Mouse (Mus musculus) neural tube, embryonic 15.5 days (tissue): ENCODE measurements around the gene Rreb1. TPM values are rescaled to one million over a fixed set of nuclear protein-coding genes. Genes with fewer than 3 reads are reported as not detected.

Experiments used
- ATAC-seq: fragments of 200-750 bp; cut with Nextera tagmentation; 2 replicates; pipeline ENCODE4 v1.8.0; 2017; ENCODE audit warnings: mild to moderate bottlenecking, moderate TSS enrichment, moderate library complexity; ENCODE audit not compliant: low FRiP score
- H3K27ac ChIP-seq: fragments of 300-500 bp; sonication (generic); replicated peaks from 2 replicates; pipeline ENCODE4 v1.5.1; 2015; ENCODE audit warnings: mild to moderate bottlenecking, inconsistent platforms
- H3K27me3 ChIP-seq: fragments of 300-500 bp; sonication (generic); replicated peaks from 2 replicates; pipeline ENCODE4 v1.6.1; 2015; ENCODE audit warnings: inconsistent platforms
- H3K36me3 ChIP-seq: fragments of 300-500 bp; sonication (generic); 2 replicates; pipeline ENCODE4 v1.6.1; 2015; ENCODE audit warnings: inconsistent platforms
- H3K4me1 ChIP-seq: fragments of 300-500 bp; sonication (generic); 2 replicates; pipeline ENCODE4 v1.6.1; 2015; ENCODE audit warnings: inconsistent platforms
- H3K4me2 ChIP-seq: fragments of 300-500 bp; sonication (generic); 2 replicates; pipeline ENCODE4 v1.6.1; 2015; ENCODE audit warnings: inconsistent platforms, mild to moderate bottlenecking, moderate library complexity
- H3K4me3 ChIP-seq: fragments of 300-500 bp; sonication (generic); replicated peaks from 2 replicates; pipeline ENCODE4 v1.5.1; 2015; ENCODE audit warnings: mild to moderate bottlenecking, inconsistent platforms
- H3K9ac ChIP-seq: fragments of 300-500 bp; sonication (generic); replicated peaks from 2 replicates; pipeline ENCODE4 v1.6.1; 2015; ENCODE audit warnings: mild to moderate bottlenecking, inconsistent platforms
- H3K9me3 ChIP-seq: fragments of 300-500 bp; sonication (generic); replicated peaks from 2 replicates; pipeline ENCODE4 v1.6.1; 2016; ENCODE audit warnings: inconsistent platforms
- WGBS: fragments of 180-500 bp; shearing (Covaris S2); methylation state at CpG from one replicate; pipeline ENCODE4 v1.1.7; 2015; ENCODE audit warnings: mixed read lengths; 5-methylcytosine and 5-hydroxymethylcytosine counted together
- polyA plus RNA-seq: library from polyadenylated mRNA; unstranded; fragments of >200 nt; fragmentation: Nextera tagmentation; extraction: Ambion mirVana; gene quantifications from 2 replicates; pipeline ENCODE4 v1.2.1, GENCODE M21; 2015

The Rreb1 gene
- polyA plus RNA-seq, 1 experiment from 2014 or later: 3.0 TPM

DNA sequence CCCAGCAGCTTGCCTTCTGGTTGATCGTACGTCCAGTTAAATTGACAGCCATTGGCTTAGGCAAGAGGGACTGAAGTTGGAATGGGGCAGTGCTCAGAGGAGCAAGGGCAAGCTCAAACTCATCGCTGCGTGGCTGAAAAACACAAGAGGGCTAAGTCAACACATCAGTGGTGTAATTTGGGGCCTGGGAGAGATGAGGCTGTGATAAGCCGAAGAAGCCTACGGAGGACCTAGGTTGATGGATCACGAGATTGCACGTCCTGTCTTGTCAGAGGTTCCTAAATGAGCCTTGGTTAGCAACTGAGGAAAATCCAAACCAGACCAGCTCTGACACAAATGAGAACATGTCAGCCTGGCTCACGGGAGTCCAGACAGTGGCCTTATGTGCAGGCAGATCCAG lies 184.3 kb downstream of the Rreb1 start:
- no peak overlapping the region for H3K9ac ChIP-seq
- H3K27ac ChIP-seq: no peak overlapping the region
- H3K27me3 ChIP-seq: 0 out of 2 replicates have a peak, but pooled peaks cover 4% of the 10 kb centered on the region
- H3K4me3 ChIP-seq: no peak overlapping the region
- peaks cover 19% of the 10 kb centered on the region for H3K4me1 ChIP-seq
- H3K9me3 ChIP-seq: no peaks in the 10 kb centered on the region
- ATAC-seq: no peak
- no peak overlapping the region for H3K4me2 ChIP-seq
- 92% methylated on average over 9 of the region's 9 CpGs for WGBS
- H3K36me3 ChIP-seq: no peaks in the 10 kb centered on the region

GRCm38 (mm10) chr13:37963354-37964007 lies 185.3 kb downstream of the Rreb1 start:
- no peak overlapping the region for H3K9ac ChIP-seq
- ATAC-seq: no peak
- WGBS: under 1% methylated on average over 12 of the region's 12 CpGs

DNA sequence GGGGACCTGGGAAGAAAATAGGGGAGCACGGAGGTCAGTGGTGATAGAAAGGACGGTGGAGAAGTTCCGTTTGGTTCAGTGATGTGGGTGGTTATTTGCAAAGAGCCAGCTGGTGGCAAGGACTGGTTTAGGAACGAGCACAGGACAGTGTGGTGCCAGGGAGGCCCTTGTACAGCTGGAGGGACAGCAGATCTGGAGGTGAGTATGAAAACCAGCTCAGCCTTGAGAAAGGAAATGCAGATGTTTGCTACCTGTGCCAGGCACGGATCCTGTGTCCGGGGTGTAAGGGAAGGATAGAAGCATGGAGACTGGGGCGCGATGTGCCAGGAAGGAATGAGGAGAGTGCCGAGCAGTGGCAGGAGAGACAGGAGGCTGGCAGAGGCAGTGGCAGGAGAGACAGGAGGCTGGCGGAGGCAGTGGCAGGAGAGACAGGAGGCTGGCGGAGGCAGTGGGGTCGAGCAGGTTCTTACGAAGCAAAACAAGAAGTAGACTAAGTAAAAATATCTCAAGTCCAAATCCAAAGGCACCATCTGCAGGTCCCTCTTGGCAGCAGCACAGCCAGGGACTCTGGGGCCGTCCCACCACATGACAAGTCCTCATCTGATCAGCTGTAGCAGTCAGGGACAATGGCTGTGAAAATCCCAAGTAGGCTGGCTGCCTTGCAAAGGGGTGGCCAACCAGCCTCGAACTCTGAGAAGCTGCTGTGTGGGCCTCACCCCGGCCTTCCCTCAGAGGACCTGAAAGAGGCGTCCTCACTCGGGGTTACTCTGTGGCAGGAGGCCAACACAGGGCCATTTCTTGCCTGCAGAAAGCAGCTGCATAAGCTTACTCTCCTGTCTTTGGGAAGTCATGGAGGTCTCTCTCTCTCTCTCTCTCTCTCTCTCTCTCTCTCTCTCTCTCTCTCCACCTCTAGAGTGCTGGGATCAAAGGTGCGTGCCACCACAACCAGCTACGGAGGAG lies 186.2 kb downstream of the Rreb1 start:
- no peak for ATAC-seq
- Histone ChIP-seq H3K27me3 (0 out of 2 replicates have a peak, but pooled peaks cover 4% of the 10 kb centered on the region), H3K4me1 (peaks cover 23% of the 10 kb centered on the region), H3K4me2 (peak overlapping the region; percentile 54), H3K4me3 (no peak overlapping the region), H3K9me3 (no peaks in the 10 kb centered on the region), H3K9ac (no peak overlapping the region), H3K36me3 (no peaks in the 10 kb centered on the region), H3K27ac (no peak overlapping the region)
- WGBS: 50% methylated on average over 20 of the region's 20 CpGs

More at GRCm38 (mm10) chr13:37963354-37964007, 185.3 kb downstream of the Rreb1 start:
- 0 out of 2 replicates have a peak, but pooled peaks cover 4% of the 10 kb centered on the region for H3K27me3 ChIP-seq
- H3K27ac ChIP-seq: no peak overlapping the region
- peak overlapping the region; percentile 54 for H3K4me2 ChIP-seq
- peak overlapping the region; percentile 28; the same call in 1 of the 2 replicates for H3K4me3 ChIP-seq
- no peaks in the 10 kb centered on the region for H3K9me3 ChIP-seq
- no peaks in the 10 kb centered on the region for H3K36me3 ChIP-seq
- peaks cover 19% of the 10 kb centered on the region for H3K4me1 ChIP-seq

- no peak overlapping the region for H3K4me3 ChIP-seq
- ATAC-seq: no peak
Measured at GRCm38 (mm10) chr13:37965126-37965914, 187.1 kb downstream of the Rreb1 start.

DNA sequence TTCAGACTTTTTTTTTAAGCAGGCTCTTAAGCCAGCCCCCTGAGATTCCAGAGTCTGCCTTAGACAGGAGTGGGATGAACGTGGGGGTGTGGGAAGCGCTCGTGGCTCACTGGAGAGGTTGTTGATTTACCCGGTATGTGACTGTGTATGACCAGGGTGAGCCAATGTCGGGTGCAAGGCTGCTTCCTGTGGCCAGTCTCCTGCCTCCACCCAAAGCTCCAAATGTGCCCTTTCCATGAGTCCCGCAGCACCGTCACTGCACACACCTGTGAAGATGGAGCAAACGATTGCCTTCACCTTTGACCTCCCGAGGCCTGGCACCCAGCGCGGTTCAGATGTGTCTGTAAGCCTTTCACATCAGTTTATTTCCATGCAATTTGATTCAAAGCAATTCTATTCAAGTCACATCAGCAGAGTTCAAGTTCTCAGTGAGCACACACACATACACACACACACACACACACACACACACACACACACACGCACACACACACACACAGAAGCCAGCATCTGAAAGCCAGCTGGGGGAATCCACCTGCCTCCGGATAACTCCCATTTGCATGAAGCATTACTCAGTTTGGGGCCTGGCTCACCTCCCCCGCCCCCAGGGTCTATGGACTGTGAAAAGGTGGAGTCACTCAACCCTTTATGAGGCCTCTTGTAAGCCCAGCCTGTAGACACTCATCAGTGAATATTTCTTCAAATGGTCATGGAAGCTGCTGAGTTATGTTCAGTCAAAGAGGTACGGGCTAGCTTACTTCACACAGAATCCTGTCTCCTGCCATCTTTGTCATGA lies 188.3 kb downstream of the Rreb1 start:
- Histone ChIP-seq H3K9me3 (no peaks in the 10 kb centered on the region), H3K36me3 (no peaks in the 10 kb centered on the region), H3K9ac (no peak overlapping the region), H3K27ac (no peak overlapping the region), H3K4me2 (no peak overlapping the region), H3K4me1 (peaks cover 23% of the 10 kb centered on the region), H3K27me3 (0 out of 2 replicates have a peak, but pooled peaks cover 4% of the 10 kb centered on the region), H3K4me3 (no peak overlapping the region)
- no peak for ATAC-seq
- 74% methylated on average over 15 of the region's 15 CpGs for WGBS

More at GRCm38 (mm10) chr13:37965126-37965914, 187.1 kb downstream of the Rreb1 start:
- Histone ChIP-seq H3K4me1 (peaks cover 23% of the 10 kb centered on the region), H3K27ac (no peak overlapping the region), H3K27me3 (0 out of 2 replicates have a peak, but pooled peaks cover 4% of the 10 kb centered on the region), H3K36me3 (no peaks in the 10 kb centered on the region), H3K9ac (no peak overlapping the region), H3K4me2 (no peak overlapping the region), H3K9me3 (no peaks in the 10 kb centered on the region)
- WGBS: 32% methylated on average over 17 of the region's 17 CpGs

GRCm38 (mm10) chr13:37967052-37967437 lies 188.8 kb downstream of the Rreb1 start:
- Histone ChIP-seq H3K27me3 (0 out of 2 replicates have a peak, but pooled peaks cover 4% of the 10 kb centered on the region), H3K9me3 (no peaks in the 10 kb centered on the region), H3K4me3 (no peak overlapping the region), H3K9ac (no peak overlapping the region), H3K27ac (no peak overlapping the region), H3K4me2 (no peak overlapping the region), H3K4me1 (peaks cover 23% of the 10 kb centered on the region), H3K36me3 (no peaks in the 10 kb centered on the region)
- no peak for ATAC-seq
- 39% methylated on average over 12 of the region's 12 CpGs for WGBS

DNA sequence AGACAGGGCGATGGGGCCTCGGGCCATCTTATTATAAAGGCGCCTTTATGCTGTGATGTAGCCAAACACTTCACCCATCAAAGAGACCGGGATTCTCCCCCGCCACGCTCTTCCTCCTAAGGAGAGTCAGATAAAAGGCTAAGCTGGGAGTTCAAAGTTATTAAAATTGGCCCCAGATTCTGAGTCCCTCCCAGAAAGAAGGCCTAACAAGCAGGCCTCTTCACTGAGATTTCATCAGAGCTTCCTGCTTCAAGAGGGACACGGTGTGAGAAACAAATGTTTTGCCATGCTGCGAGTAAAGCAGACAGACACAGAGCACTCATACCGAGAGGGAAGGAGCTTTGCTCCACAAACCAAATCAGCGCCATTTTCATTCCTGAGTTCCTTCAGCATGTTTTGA lies 189.4 kb downstream of the Rreb1 start:
- Histone ChIP-seq H3K27ac (no peak overlapping the region), H3K4me3 (no peak overlapping the region), H3K9me3 (no peaks in the 10 kb centered on the region), H3K4me2 (no peak overlapping the region), H3K36me3 (no peaks in the 10 kb centered on the region), H3K4me1 (peaks cover 23% of the 10 kb centered on the region), H3K9ac (no peak overlapping the region), H3K27me3 (0 out of 2 replicates have a peak, but pooled peaks cover 4% of the 10 kb centered on the region)
- ATAC-seq: no peak
- 66% methylated on average over 10 of the region's 10 CpGs for WGBS

GRCm38 (mm10) chr13:37969337-37969736 lies 191.1 kb downstream of the Rreb1 start:
- peak overlapping the region; percentile 46 for H3K4me2 ChIP-seq
- no peaks in the 10 kb centered on the region for H3K9me3 ChIP-seq
- no peaks in the 10 kb centered on the region for H3K27me3 ChIP-seq
- no peak overlapping the region for H3K9ac ChIP-seq
- H3K27ac ChIP-seq: no peak overlapping the region
- H3K4me3 ChIP-seq: peak overlapping the region; percentile 20
- peaks cover 12% of the 10 kb centered on the region for H3K4me1 ChIP-seq
- 0 out of 2 replicates have a peak, but pooled peaks have one; percentile 51 for ATAC-seq
- H3K36me3 ChIP-seq: no peaks in the 10 kb centered on the region
- WGBS: 5% methylated on average over 14 of the region's 14 CpGs

GRCm38 (mm10) chr13:37969988-37970387 lies 191.8 kb downstream of the Rreb1 start:
- Histone ChIP-seq H3K4me1 (peaks cover 12% of the 10 kb centered on the region), H3K9ac (no peak overlapping the region), H3K9me3 (no peaks in the 10 kb centered on the region), H3K27ac (no peak overlapping the region), H3K27me3 (no peaks in the 10 kb centered on the region), H3K4me3 (no peak overlapping the region), H3K36me3 (no peaks in the 10 kb centered on the region), H3K4me2 (no peak overlapping the region)
- ATAC-seq: no peak
- 73% methylated on average over 8 of the region's 8 CpGs for WGBS

DNA sequence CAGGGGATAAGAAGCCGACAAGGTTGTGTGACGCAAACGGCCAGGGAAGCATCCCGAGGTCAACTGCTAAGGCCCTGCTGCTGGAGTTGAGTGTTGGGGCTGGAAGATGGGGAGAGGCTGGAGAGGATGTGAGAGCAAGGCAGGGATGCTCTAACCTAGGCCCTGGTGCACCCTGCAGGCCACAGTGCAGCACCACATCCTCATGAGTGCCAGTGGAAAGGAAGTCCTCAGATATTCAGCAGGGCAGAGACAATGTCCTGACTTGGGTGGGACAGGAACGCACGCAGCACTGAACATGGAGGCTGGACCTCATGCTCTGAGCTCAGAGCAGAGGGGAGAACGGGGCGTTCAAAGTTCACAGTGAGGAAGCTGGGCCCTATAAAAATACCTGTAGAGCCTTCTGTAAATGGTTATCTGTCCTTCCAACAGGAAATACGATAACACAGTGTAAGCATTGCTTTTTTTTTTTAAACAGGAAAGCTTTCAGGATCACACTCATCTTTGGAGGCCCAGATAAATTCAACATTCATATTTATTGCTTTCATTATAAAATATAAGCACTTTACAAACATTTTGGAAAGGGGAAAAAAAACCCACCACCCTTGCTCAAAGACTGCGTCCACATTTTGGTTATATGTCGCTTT lies 192.8 kb downstream of the Rreb1 start:
- ATAC-seq: no peak
- Histone ChIP-seq H3K9me3 (no peaks in the 10 kb centered on the region), H3K27me3 (no peaks in the 10 kb centered on the region), H3K4me3 (no peak overlapping the region), H3K4me1 (peaks cover 12% of the 10 kb centered on the region), H3K36me3 (no peaks in the 10 kb centered on the region), H3K9ac (no peak overlapping the region), H3K27ac (no peak overlapping the region), H3K4me2 (no peak overlapping the region)
- 87% methylated on average over 11 of the region's 11 CpGs for WGBS
